Mouse (Mus musculus): Measurements from ENCODE around the gene Cables2.
A peak's percentile ranks its signal among the peaks of the same experiment; 100 is the strongest.
"Not testable (repeated sequence)": the region's sequence is repeated elsewhere in the genome, so short reads cannot be mapped to it uniquely, and the experiment has no call there.

The Cables2 gene

DNA sequence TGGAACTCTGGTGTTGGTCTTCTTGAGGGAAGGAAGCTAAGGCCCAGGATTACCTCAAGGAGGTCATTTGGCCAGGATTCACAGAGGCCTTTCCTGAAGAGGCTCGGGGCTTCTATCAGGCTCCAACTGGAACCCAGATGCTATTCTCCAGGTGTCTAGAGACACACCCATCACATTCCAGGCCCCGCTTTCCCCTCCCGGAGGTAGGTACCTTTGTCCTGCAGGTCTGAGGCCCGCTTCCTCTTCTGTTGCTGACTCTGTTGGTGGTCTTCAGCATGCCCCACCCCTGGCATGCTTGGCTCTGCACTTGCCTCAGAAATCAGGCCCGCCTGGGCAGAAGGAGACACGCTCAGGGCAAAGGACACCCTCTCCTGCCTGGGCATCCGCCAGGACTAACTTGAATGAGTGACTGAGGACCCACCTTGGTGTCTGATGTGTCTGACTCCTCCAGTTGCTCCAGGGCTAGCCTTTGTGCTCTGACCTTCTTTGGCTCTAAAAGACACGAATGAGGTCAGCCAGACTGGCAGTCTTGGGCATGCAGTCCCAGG lies 4.6 kb upstream of the Cables2 start:
- DNase-seq (ENCODE audit: low spot score), result no peak

- DNase-seq (ENCODE audit: low spot score), result no peak
Observed at GRCm38 (mm10) chr2:180276851-180277259, 3.6 kb upstream of the Cables2 start.

DNA sequence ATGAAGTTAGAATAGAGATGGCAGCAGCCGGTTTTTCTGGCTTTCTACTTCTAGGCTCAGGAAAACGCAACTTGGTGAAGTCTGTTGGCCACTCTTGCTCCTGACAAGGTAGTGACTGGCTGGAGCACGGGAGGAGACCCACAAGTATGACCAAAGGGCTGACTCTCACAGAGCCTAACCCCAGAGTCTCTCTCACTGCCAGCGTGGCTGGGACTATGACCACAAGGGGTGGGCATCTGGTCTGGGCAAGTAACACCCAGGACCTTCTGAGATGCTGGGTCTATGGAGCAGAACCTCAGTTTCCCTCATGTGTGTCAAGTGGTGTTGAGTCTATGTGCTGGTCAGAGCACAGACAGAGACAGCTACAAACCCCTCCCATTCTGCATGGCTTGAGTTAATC lies 3.1 kb upstream of the Cables2 start:
- DNase-seq (ENCODE audit: low spot score), result no peak

DNA sequence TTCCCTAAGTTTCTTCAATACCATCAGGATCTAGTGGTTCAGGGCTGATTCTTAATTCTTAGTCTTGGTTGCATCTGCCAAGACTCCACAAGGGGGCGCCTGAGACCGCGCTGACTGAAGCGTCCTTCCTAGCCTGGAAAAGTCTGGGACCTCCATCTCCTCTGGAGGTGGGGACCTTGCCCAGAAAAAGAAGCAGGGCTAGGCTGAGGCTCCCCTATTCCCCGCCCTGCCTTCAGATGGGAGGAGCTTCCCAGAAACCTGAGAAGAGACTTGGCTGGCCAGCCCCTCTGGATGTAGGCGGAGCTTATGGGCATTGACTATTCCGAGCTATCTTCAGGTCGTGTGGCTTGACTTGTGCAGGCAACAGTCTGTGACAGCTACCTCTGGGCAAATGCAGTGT lies 2.5 kb upstream of the Cables2 start:
- peak; percentile 67 for DNase-seq (ENCODE audit: low spot score)

GRCm38 (mm10) chr2:180274523-180274922 lies 1.2 kb upstream of the Cables2 start:
- DNase-seq (ENCODE audit: low spot score), result no peak

- no peak for DNase-seq (ENCODE audit: low spot score)
Observed at GRCm38 (mm10) chr2:180272884-180273321, 393 bp downstream of the Cables2 start.

GRCm38 (mm10) chr2:180271804-180272395 lies 1.4 kb downstream of the Cables2 start:
- DNase-seq (ENCODE audit: low spot score), result no peak

- DNase-seq (ENCODE audit: low spot score), result no peak
Observed at GRCm38 (mm10) chr2:180270537-180271255, 2.6 kb downstream of the Cables2 start.

DNA sequence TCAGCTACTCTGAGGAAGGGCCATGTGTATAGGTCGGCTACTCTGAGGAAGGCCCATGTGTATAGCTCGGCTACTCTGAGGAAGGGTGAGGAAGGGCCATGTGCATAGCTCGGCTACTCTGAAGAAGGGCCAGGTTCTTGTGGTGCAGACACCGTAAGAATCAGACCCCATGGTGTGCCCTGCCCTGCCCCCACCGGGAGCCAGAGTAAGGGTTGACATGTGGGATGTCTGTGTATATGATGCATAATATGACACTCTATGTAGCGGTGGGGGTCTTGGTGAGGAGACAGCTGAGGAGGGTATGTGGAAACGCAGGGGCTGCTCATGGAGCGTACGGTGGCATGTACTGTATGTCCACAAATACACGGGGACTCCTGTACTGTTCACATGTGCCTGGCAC lies 4.0 kb downstream of the Cables2 start:
- DNase-seq (ENCODE audit: low spot score), result no peak

GRCm38 (mm10) chr2:180267955-180268354 lies 5.3 kb downstream of the Cables2 start:
- DNase-seq (ENCODE audit: low spot score), result no peak

GRCm38 (mm10) chr2:180262891-180263290 lies 10.4 kb downstream of the Cables2 start:
- DNase-seq (ENCODE audit: low spot score), result no peak

GRCm38 (mm10) chr2:180262441-180262840 lies 10.9 kb downstream of the Cables2 start:
- DNase-seq (ENCODE audit: low spot score), result no peak

GRCm38 (mm10) chr2:180261901-180262300 lies 11.4 kb downstream of the Cables2 start:
- DNase-seq (ENCODE audit: low spot score), result no peak

DNA sequence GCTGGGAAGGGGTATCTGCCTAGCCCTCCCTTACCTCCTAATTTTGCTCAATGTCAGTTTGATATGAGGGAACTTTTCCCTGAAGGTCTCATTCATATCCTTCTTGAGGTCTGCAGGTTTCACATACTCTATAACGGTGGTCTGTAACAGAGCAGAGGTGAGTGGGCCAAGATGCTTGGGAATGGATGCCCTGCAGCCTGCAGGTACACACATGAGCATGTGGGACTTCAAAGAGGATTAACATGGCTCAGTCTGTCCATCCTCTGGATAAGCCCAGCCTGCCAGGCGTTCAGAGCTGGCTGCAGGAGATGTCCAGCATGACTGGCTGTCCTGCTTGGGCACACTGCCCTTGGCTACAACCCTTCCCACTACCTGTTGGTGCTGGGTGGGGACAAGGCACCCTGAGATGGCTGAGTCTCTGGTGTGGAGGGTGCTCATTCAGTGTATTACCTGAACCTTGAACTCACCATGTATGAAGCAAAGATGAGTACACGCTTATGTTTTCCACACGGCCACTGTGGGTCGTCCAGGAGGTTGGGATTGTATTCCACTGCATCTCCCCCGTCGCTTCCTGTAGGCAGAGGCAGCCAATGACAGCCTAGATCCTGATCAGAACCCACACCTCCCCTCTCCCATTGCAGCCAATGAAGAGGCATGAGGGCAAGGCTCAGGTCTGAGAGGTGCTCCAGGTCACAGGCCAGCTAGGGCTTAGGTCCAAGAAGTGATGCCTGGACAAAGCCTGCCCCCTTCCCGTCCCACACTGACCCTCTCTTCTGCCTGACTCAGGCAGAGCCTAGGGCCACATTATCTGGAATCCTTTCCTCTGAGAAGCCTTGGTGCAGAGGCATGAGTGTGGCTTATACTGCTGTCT lies 12.5 kb downstream of the Cables2 start:
- no peak for DNase-seq (ENCODE audit: low spot score)

- not testable (repeated sequence) for DNase-seq (ENCODE audit: low spot score)
Observed at GRCm38 (mm10) chr2:180259826-180260609, 13.3 kb downstream of the Cables2 start.

GRCm38 (mm10) chr2:180258951-180259484 lies 14.3 kb downstream of the Cables2 start:
- DNase-seq (ENCODE audit: low spot score), result not testable (repeated sequence)

GRCm38 (mm10) chr2:180257963-180258865 lies 15.1 kb downstream of the Cables2 start:
- no peak for DNase-seq (ENCODE audit: low spot score)

- peak; percentile 98 for DNase-seq (ENCODE audit: low spot score)
Observed at GRCm38 (mm10) chr2:180257001-180257521, 16.2 kb downstream of the Cables2 start, which contains the start of gene Rps21. Gene Rps21 (plus strand): TSS chr2:180257377.

DNA sequence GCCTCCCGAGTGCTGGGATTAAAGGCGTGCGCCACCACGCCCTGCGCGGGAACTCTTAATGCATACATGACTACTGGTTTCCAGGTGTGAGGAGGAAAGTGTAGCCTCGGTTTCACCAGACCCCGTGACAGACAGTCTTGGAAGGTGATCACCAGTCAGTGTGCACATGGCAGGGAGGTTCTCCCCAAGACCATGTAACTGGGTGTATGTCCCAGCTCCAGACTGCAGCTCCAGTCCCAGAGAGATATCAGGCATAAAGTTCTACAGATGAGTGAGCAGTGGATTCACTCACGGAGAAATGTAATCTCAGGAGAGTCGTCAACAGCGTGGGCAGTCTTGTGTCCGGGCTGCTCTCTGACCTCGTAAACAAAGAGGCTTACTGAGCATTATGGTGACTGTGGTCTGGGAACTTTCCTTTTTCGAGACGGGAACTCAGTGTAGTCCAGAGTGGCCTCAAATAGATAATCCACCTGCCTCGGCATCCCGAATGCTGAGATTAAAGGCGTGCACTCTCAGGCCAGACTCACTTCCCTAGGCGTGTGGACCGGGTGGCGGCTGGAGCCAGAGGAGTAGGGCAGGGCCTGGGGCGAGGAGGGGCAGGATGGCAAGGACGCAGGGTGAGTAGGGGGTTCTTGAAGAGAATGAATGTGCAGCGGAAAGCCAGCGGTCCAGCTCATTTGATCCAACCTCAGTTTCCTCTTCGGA lies 16.8 kb downstream of the Cables2 start:
- DNase-seq (ENCODE audit: low spot score), result no peak
